In genomic region chr4:99661956-99662355, GRCm38 (mm10) we compare ENCODE assay signal across 18 mouse cellular contexts. TPM values are rescaled to one million over a fixed set of nuclear protein-coding genes. Genes with fewer than 3 reads are reported as not detected.
DNase-seq lines count a peak whose midpoint lies in the region; ATAC-seq and TF ChIP-seq lines count a peak whose summit lies in the region.
"Had no signal": no experiment of that assay in that cellular context is flagged by ENCODE, and none has a peak within 500 bp of the region (broad histone marks: within the 10 kb centered on the region; RNA-seq: fewer than 3 reads in every experiment).

No protein-coding gene starts in this region.

- peak; percentile 87 for DNase-seq in midbrain, embryonic 11.5 days (ENCODE audit: low spot score, missing footprints)
- peak; percentile 17 for DNase-seq in embryo, embryonic 11 days
- peak; percentile 26 for DNase-seq in limb, embryonic 11.5 days (ENCODE audit: low spot score)
- no peak for DNase-seq in layer of hippocampus, postnatal 36 days
- DNase-seq: adrenal gland, postnatal 10 days; cerebellum, adult 11 months; cerebellum, adult 8-10 months; gastrocnemius, postnatal 36 days; heart, postnatal 14 days had no signal

- H3K4me1 ChIP-seq in midbrain, embryonic 11.5 days (ENCODE audit: control insufficient read depth, insufficient read depth, low read length): peaks cover 7% of the 10 kb centered on the region
- H3K4me1 ChIP-seq in midbrain, embryonic 15.5 days: peaks cover 14% of the 10 kb centered on the region
- H3K4me1 ChIP-seq in E14TG2a.4 (replicated peaks; ENCODE audit: low read depth, low read length): peaks cover 57% of the 10 kb centered on the region
- 0 out of 2 replicates have a peak, but pooled peaks cover 3% of the 10 kb centered on the region for H3K4me1 ChIP-seq in limb, embryonic 11.5 days (ENCODE audit: control insufficient read depth, insufficient read depth, low read length)

- TF ChIP-seq CTCF in E14TG2a.4 (conservative IDR thresholded peaks at IDR 0.05; ENCODE audit: low read length): no peak

- H3K9ac ChIP-seq in midbrain, embryonic 11.5 days (ENCODE audit: low read length): no peak overlapping the region
- H3K9ac ChIP-seq in midbrain, embryonic 15.5 days: no peak overlapping the region
- H3K9ac ChIP-seq in limb, embryonic 11.5 days (ENCODE audit: low read length): no peak overlapping the region
- H3K9ac ChIP-seq: embryonic facial prominence, embryonic 12.5 days; forebrain, embryonic 15.5 days; heart, embryonic 15.5 days; hindbrain, embryonic 14.5 days had no signal

- H3K4me2 ChIP-seq in midbrain, embryonic 11.5 days: no peak overlapping the region
- H3K4me2 ChIP-seq in midbrain, embryonic 15.5 days: no peak overlapping the region
- H3K4me2 ChIP-seq in limb, embryonic 11.5 days (ENCODE audit: low read depth, severe bottlenecking): no peak overlapping the region
- H3K4me2 ChIP-seq: embryonic facial prominence, embryonic 12.5 days; forebrain, embryonic 15.5 days; hindbrain, embryonic 14.5 days had no signal

- peaks cover 77% of the 10 kb centered on the region for H3K27me3 ChIP-seq in midbrain, embryonic 11.5 days (ENCODE audit: control insufficient read depth, insufficient read depth, low read length)
- peaks cover 62% of the 10 kb centered on the region for H3K27me3 ChIP-seq in midbrain, embryonic 15.5 days (replicated peaks)
- peaks cover 40% of the 10 kb centered on the region for H3K27me3 ChIP-seq in E14TG2a.4 (ENCODE audit: insufficient read depth, low read length)
- peaks cover 60% of the 10 kb centered on the region for H3K27me3 ChIP-seq in limb, embryonic 11.5 days (ENCODE audit: control insufficient read depth, insufficient read depth, low read length)
- H3K27me3 ChIP-seq: CH12.LX had no signal

- H3K4me3 ChIP-seq in midbrain, embryonic 11.5 days (ENCODE audit: low read depth, low read length): no peak overlapping the region
- H3K4me3 ChIP-seq in midbrain, embryonic 15.5 days: no peak overlapping the region
- peak overlapping the region; percentile 69; the same call in 1 of the 2 replicates for H3K4me3 ChIP-seq in E14TG2a.4 (replicated peaks; ENCODE audit: low read length)
- H3K4me3 ChIP-seq in limb, embryonic 11.5 days (ENCODE audit: low read depth, low read length): no peak overlapping the region
- H3K4me3 ChIP-seq: embryonic facial prominence, embryonic 12.5 days; forebrain, embryonic 15.5 days had no signal

- 6% methylated on average over 12 of the region's 12 CpGs for WGBS in midbrain, embryonic 11.5 days
- WGBS in midbrain, embryonic 15.5 days: 9% methylated on average over 12 of the region's 12 CpGs
- 5% methylated on average over 12 of the region's 12 CpGs for WGBS in limb, embryonic 11.5 days

- H3K36me3 ChIP-seq in midbrain, embryonic 11.5 days (ENCODE audit: control insufficient read depth, insufficient read depth, low read length): no peaks in the 10 kb centered on the region
- no peaks in the 10 kb centered on the region for H3K36me3 ChIP-seq in midbrain, embryonic 15.5 days (replicated peaks)
- no peaks in the 10 kb centered on the region for H3K36me3 ChIP-seq in E14TG2a.4 (ENCODE audit: insufficient read depth, low read length)
- no peaks in the 10 kb centered on the region for H3K36me3 ChIP-seq in limb, embryonic 11.5 days (ENCODE audit: control insufficient read depth, insufficient read depth, low read length)
- H3K36me3 ChIP-seq: embryonic facial prominence, embryonic 12.5 days; forebrain, embryonic 15.5 days; G1E; heart, embryonic 15.5 days had no signal

- ATAC-seq in midbrain, embryonic 11.5 days (ENCODE audit: low FRiP score): no peak
- no peak for ATAC-seq in midbrain, embryonic 15.5 days (replicated peaks)
- ATAC-seq in limb, embryonic 11.5 days (ENCODE audit: insufficient number of reproducible peaks, low FRiP score, low TSS enrichment, low read depth): no peak
- ATAC-seq: forebrain, embryonic 15.5 days had no signal

- no peaks in the 10 kb centered on the region for H3K9me3 ChIP-seq in midbrain, embryonic 11.5 days (ENCODE audit: control insufficient read depth, low read length)
- no peaks in the 10 kb centered on the region for H3K9me3 ChIP-seq in midbrain, embryonic 15.5 days
- H3K9me3 ChIP-seq in E14TG2a.4 (ENCODE audit: low read length): no peaks in the 10 kb centered on the region
- H3K9me3 ChIP-seq in limb, embryonic 11.5 days (ENCODE audit: control insufficient read depth, low read length): no peaks in the 10 kb centered on the region
- H3K9me3 ChIP-seq: embryonic facial prominence, embryonic 12.5 days; forebrain, embryonic 15.5 days; heart, embryonic 15.5 days had no signal

- no peak overlapping the region for H3K27ac ChIP-seq in midbrain, embryonic 11.5 days (ENCODE audit: low read depth, low read length)
- H3K27ac ChIP-seq in midbrain, embryonic 15.5 days: no peak overlapping the region
- no peak overlapping the region for H3K27ac ChIP-seq in limb, embryonic 11.5 days (replicated peaks; ENCODE audit: low read depth, low read length)
- H3K27ac ChIP-seq: embryonic facial prominence, embryonic 12.5 days; forebrain, embryonic 15.5 days; heart, embryonic 15.5 days; hindbrain, embryonic 14.5 days had no signal

RNA-seq across cellular contexts. Expression of gene Foxd3, which starts 5.9 kb away (rescaled TPM):
- polyA plus RNA-seq in midbrain, embryonic 11.5 days (2014; fragmentation: Nextera tagmentation; extraction: Ambion mirVana): 0.05 and 0.11 TPM in 2 replicates
- polyA plus RNA-seq in midbrain, embryonic 15.5 days (2015; fragmentation: Nextera tagmentation; extraction: Ambion mirVana): 0.14 TPM in 1 of 2 replicates, not detected in the other
- 0.21 and 0.44 TPM in 2 replicates for polyA plus RNA-seq in limb, embryonic 11.5 days (2014; fragmentation: Nextera tagmentation; extraction: Ambion mirVana)
- total RNA-seq in layer of hippocampus, postnatal 36 days (2021): not detected
- total RNA-seq: CH12.LX; common myeloid progenitor, adult 5-6 weeks; G1E had no signal
- polyA plus RNA-seq: G1E; heart, embryonic 15.5 days had no signal

RNA-seq across cellular contexts. Expression of gene Alg6, which starts 53.5 kb away (rescaled TPM):
- polyA plus RNA-seq in midbrain, embryonic 11.5 days (2014; fragmentation: Nextera tagmentation; extraction: Ambion mirVana): 16.6 and 19.9 TPM in 2 replicates
- polyA plus RNA-seq in midbrain, embryonic 15.5 days (2015; fragmentation: Nextera tagmentation; extraction: Ambion mirVana): 10.3 and 12.5 TPM in 2 replicates
- 21.3 and 21.6 TPM in 2 replicates for polyA plus RNA-seq in limb, embryonic 11.5 days (2014; fragmentation: Nextera tagmentation; extraction: Ambion mirVana)
- total RNA-seq in layer of hippocampus, postnatal 36 days (2021): 10 to 100 TPM in 1 of 2 experiments, 1 to 10 TPM in 1; 9.8 to 11.0 TPM

Comparison
In these comparisons a context has a peak if more than half of its experiments do, and no peak if none do; other contexts are left out.
1. DNase-seq: peak in midbrain, embryonic 11.5 days (single experiment), embryo, embryonic 11 days (single experiment) and limb, embryonic 11.5 days (single experiment); none in layer of hippocampus, postnatal 36 days (0 of 2).